Mouse (Mus musculus) heart, adult 18-20 months (tissue): Measurements from ENCODE around the gene Smim14. TPM values are rescaled to one million over a fixed set of nuclear protein-coding genes. Genes with fewer than 3 reads are reported as not detected.

Experiments
- DNase-seq, 2 experiments: peaks; one replicate each; pipeline ENCODE4 v3.0.0; 2021 to 2022; ENCODE audit warnings: mixed read lengths in 1 of 2
- total RNA-seq, 2 experiments: library from RNA; stranded (reverse); gene quantifications; 2 replicates each; pipeline ENCODE4 v1.2.3; 2021

The Smim14 gene
- total RNA-seq, 2 experiments from 2014 or later, result 94.3 to 101 TPM

DNA sequence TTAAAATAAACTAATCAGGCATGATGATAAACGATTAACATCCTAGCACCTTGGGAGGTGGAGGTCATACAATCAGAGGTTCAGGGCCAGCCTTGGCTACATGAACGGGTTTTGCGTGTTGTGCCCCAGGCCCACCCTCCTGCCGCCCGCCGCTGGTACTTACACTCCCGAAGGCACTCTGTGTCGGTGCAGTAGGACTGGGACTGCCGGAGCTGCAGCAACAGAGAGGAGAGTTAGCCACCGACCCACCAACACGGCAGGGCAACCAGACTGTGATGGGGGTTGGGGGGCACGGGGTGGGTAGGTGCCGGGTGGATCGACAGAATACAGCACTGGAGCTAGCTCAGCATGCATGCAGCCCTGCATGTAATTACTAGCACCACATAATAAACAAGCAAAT lies 76.6 kb downstream of the Smim14 start:
- DNase-seq, result no peak

DNA sequence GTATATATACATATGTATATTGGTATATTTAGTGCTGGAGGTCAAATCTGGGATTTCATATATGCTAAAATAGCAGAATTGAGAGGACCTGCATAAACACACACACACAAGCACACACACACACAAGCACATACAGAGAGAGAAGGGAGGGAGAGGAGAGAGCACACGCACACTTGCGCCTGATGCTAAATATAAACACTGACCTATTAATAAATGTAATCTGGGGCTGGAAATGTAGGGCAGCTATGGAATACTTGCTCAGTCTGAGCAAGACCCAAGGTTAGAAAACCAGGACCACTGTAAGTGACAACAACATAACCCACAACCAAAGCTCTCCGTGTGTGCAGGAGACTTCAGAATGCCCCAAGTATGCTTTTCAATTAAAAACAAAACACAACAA lies 77.5 kb downstream of the Smim14 start:
- DNase-seq, result peak in 1 of 2 experiments; percentile 41

GRCm38 (mm10) chr5:65457846-65458245 lies 79.1 kb downstream of the Smim14 start:
- peak; percentile 59 to 64 for DNase-seq

DNA sequence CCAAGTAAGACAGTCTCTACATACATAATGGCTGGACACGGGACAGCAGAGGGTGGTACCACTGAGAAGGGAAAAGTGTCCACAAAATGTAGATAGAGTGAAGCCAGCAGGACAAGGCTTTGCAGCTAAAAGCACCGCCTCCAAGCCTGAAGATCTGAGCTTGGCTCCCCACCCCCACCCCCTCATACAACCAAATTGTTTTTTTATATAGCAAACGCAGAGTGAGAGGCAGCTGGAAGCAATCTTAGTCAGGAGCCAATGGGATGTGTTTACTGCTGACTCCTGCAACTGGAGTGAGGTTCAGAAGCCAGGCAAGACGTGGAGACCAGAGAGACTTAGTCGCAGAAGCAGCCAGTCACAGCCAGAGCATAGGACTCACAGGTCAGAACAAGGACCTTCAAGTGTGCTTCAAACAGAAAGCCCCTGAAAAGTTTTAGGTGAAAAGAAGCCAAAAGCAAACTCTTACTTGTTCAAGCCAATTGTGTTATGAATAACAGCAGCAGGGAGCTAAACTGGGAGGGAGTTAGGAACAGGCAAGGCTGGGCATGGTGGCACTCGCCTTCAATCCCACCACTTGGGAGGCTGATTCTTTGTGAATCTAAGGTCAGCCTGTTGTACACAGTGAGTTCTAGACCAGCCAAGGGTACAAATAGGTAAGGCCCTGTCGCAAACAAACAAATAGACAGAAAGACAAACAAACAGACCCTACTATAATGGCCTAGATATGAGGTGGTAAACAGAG lies 79.7 kb downstream of the Smim14 start:
- peak; percentile 46 to 56 for DNase-seq

DNA sequence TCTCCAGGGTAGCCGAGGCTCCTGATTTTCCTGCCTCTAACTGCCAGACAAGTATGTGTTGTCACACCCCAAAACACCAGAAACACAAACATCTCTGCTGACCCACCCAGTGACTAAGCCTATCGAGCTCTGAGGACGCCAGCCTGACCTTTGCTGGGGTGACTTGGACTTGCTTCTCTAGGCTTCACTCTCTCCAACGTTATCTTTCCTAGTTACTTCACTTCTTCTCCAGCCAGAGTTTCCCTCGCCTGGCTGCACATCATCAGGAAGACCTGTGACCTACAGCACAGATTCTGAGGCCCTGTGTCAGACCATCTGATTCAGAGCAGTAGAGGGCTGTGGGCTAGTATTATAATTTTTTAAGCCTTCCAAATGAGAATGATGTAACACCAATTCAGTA lies 82.2 kb downstream of the Smim14 start:
- peak; percentile 61 to 81 for DNase-seq

GRCm38 (mm10) chr5:65448941-65449340 lies 88.0 kb downstream of the Smim14 start:
- DNase-seq, result no peak

- no peak for DNase-seq
Observed at GRCm38 (mm10) chr5:65447826-65448225, 89.2 kb downstream of the Smim14 start.

DNA sequence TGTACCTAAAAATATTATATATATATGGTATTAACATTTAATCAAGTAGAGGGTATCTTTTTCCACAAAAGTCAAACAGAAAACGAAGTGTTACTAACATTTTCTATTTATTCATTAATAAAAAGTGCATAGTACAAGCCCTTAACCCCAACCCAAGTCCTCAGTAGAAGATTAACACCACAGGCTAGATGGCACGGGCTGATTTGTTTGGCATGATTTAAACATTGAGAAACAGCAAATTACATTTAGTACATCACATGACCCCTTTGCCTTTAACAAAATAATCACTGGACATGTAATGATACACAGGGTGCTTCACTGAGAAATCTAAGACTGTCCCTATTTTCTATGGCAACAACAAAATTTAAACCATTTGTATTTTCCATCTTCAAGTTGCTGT lies 90.2 kb downstream of the Smim14 start:
- no peak for DNase-seq

DNA sequence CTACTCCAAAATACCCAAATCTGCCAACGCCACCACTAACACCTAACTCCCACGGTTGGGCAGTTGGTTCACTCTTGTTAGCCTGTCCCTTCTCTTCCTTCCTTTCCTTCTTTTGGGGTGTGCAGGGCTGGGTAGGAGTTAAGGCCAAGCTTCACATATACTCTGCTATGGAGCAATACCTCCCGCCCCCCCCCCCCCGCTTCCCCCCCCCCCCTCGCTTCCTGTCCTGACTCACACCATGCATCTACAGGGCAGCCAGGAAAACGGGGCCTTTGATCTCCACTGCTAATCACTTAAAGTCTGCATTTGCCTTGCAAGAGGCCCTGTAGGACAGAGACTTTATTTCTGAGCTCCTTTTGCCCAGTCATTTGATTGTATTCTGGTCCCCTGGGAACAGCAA lies 92.0 kb downstream of the Smim14 start:
- DNase-seq, result no peak

DNA sequence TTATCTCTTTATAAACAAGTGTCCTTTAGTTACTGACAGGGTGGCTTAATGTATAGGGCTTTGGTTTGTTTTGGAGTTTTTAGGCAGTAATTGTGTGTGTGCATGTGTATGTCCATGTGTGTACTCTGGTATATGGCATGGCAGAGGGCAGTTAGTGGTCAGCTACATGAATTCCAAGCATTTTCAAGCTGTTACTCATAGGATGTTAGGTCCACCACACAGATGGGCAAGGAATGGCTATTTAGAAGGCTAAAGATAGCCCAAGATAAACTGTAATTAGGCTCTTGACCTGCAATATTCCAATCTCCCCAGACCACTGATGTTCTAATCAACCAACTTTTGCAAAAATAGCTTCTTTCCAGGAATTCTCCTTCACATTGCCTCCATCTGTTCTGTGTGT lies 98.9 kb downstream of the Smim14 start:
- DNase-seq, result no peak

- DNase-seq, result peak; percentile 99
Observed at GRCm38 (mm10) chr5:65435806-65436561, 101.0 kb downstream of the Smim14 start, which contains the start of gene Ugdh. Gene Ugdh, minus strand, starts transcription at chr5:65435949.

GRCm38 (mm10) chr5:65435363-65435805 lies 101.6 kb downstream of the Smim14 start:
- no peak for DNase-seq

DNA sequence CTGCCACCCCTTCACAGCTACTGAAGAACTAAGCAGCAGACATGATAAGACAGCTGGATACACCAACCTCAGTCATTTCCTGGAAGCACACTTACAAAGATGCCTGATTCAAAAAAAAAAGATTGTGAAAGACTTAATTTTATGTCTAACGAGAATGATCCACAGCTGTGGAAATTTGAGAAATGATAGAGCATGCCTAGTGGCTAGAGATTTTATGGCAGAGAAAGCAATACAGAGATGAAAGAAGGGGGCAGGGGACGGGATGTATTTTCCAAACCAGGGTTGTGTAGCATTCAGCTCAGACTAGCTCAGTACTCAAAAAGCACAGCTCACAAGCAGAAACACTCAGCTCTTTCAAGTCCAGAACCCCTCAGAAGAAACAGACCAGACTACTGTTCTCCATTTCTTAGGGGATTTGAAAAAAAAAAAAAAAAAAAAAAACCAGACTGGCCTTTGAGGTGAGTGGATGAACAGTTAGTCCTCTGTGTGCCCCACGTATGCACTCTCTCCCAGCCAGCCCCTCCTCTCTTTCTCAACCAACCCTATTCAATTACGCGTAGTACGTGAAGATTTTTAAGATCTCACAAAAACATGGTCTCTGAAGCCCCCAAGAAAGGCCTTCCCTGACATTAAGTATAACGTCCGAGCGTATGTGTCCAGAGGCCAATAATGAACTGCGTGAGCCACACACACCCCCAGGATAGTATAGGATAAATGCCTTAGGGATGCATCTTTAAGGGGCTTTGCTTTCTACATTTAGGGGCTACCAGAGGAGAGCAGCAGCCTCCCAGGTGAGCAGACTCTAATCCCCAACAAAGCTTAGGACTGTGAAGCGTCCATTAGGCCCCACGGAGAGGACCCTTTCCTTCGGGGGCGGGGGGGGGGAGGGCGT lies 102.3 kb downstream of the Smim14 start:
- peak in 1 of 2 experiments; percentile 44 for DNase-seq

GRCm38 (mm10) chr5:65429441-65429840 lies 107.5 kb downstream of the Smim14 start:
- DNase-seq, result no peak

GRCm38 (mm10) chr5:65428321-65428720 lies 108.7 kb downstream of the Smim14 start:
- DNase-seq, result no peak

GRCm38 (mm10) chr5:65425251-65425650 lies 111.7 kb downstream of the Smim14 start:
- no peak for DNase-seq

GRCm38 (mm10) chr5:65424215-65424614 lies 112.8 kb downstream of the Smim14 start:
- no peak for DNase-seq

GRCm38 (mm10) chr5:65422803-65423202 lies 114.2 kb downstream of the Smim14 start:
- DNase-seq, result no peak

DNA sequence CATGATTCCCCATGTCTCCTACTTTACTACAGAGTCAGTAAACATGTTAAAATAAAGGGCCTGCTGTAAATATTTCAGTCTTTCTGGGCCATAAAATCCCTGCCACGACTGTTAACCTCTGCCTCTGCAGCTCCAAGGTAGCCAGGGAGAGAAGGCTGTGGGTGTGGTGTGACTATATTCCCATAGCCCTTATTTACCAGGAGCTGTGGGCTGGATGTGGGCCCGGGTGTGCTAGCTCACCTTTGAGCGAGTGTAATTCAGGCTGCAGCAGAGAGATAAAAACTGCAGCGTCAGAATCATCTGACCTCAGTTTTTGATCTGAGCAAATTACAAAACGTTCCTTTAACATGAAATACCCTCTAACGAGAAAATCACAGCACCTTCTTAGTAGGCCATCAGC lies 116.2 kb downstream of the Smim14 start:
- no peak for DNase-seq

DNA sequence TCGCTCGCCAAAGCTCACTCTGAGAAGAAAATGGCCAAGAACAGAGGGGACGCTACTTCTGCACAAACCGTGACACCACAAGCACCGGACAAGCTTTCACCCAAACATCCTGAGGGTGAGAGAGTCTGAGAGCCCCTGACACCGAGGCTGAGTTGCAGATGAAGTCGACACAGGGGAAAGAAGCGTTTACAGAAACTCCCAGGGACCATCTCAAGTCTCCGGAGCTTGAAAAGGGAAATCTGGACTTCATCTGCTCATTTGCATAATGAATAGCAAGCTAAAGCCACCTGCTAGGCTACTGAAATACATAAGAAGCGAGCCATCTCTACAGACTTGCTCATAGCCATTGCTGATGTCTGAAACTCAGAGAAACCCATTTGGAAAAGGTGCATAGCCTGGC lies 117.8 kb downstream of the Smim14 start:
- no peak for DNase-seq

GRCm38 (mm10) chr5:65415653-65416458 lies 121.1 kb downstream of the Smim14 start:
- DNase-seq, result peak; percentile 45 to 51

DNA sequence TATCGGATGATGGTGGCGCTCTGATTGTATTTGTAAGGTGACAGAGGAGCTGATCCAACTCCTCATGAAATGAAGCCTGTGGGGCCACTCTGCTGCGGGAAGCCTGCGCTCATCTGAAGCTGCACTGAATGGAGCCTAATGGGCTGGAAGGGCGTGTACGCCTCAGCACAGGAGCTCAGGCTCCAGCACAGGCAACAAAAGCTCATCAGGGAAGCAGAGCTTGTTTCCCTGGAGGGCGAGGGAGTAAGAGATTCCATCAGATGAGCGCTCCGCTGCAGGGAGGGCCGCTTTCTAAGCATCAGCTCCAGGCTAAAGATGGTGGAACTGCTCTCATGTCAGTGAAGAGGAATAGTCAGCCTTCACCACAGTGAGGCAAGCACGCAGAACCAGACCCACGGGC lies 129.0 kb downstream of the Smim14 start:
- no peak for DNase-seq
